Mouse (Mus musculus) heart, postnatal 4 days (tissue): ENCODE data around the gene 2510009E07Rik. TPM values are rescaled to one million over a fixed set of nuclear protein-coding genes. Genes with fewer than 3 reads are reported as not detected.

ENCODE experiments used
- DNase-seq: peaks from one replicate; pipeline ENCODE4 v3.0.0; 2021
- total RNA-seq, 2 experiments: library from RNA; stranded (reverse); gene quantifications; 2 replicates each; pipeline ENCODE4 v1.2.3; 2021

2510009E07Rik gene
- 10 to 100 TPM; 44.7 to 45.0 TPM for total RNA-seq

DNA sequence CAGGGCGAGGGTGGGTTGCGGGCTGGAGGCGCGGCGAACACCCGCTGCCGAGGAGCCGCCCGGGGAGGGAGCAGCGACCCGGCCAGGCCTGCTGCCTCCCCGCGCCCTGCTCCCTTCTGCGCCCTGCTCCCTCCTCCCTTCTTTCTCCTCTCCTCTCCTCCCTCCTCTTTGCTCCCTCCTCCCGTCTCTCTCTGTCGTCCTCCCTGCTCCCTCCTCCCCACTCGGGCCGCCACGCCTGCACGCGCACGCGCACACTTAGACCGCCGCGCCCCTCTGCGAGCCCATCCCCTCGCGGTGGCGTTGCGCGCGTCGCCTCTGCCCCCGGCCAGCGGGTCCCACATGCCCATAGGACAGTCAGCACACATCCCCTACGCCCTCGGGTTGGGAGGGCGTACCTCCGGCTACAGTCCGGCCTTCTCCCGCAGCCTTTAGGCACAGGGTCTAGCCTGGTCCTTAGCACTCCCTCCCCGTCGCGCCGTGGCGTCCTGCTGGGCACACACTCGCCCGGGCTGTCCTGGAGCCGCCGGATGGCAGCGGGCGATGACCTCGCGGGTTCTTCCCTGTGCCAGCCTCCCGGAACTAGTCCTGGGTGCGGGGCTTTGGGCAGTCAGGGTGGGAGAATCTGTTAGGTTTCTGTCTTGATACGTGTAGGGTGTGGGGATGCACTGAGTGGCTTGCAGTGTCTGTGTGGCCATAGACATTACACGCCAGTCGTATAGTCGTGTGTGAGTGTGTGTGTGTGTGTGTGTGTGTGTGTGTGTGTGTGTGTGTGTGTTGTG is at the start of gene 2510009E07Rik:
2510009E07Rik (minus strand) TSS at position 203 of the 779 bp plus-strand sequence.
- peak; percentile 94 for DNase-seq

GRCm38 (mm10) chr16:21743401-21743800 is 48.9 kb upstream of the 2510009E07Rik start:
- no peak for DNase-seq

GRCm38 (mm10) chr16:21742898-21743297 is 48.4 kb upstream of the 2510009E07Rik start:
- no peak for DNase-seq

GRCm38 (mm10) chr16:21742191-21742870 is 47.9 kb upstream of the 2510009E07Rik start:
- no peak for DNase-seq

DNA sequence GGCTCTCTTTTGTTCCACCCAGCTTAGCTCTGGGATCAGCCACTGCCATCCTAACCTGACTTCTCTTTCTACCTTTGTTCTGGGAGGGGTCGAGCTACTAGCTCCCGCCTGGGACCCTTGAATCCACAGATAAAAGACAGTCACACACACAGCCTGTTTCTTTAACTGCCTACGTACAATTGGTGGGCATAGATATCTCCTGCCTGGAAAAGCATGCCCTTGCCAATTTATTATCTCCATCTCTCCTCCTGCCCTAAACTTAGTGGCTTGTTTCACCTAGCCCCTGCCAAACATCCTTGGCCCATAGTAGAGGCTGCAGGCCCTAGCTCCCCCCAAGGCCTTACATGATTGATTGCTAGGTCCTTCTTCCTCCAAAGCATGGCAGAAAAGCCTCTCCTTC is 47.1 kb upstream of the 2510009E07Rik start:
- no peak for DNase-seq

DNA sequence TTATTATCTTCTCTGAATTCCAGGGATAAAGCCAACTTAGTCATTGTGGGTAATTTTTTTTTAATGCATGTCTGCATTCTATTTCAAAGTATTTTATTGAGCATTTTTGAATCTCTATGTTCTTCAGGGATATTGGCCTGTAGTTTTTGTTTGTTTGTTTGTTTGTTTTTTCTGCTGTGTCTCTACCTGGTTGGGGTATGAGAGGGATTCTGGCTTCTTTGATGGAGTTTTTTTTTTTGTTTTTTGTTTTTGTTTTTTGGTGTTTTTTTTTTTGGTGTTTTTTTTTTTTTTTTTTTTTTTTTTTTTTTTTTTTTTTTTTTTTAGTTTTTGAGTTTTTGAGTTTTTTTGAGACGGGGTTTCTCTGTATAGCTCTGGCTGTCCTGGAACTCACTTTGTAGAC is 41.2 kb upstream of the 2510009E07Rik start:
- no peak for DNase-seq

- DNase-seq, result peak; percentile 89
Measured at GRCm38 (mm10) chr16:21727897-21728364, 33.5 kb upstream of the 2510009E07Rik start.

- DNase-seq, result no peak
Measured at GRCm38 (mm10) chr16:21727421-21727820, 33.0 kb upstream of the 2510009E07Rik start.

DNA sequence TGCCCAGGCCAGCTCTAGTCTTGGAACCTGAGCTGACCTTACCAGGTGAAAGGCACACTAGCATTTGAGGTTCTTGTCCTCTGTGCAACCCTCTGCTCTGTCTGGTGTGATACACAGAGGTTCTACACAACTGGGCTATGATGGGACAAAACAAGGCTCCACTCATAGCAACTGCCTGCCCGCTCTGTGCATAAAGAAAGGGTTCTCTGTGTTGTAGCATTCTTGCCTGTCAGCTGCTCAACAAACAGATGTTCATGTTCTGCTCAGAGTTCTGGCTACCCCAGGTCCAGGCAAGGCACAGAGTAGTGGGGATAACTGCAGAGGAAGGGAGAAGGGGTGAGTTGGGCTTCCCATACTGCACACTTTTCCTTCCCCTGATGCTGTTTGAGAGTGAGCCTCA is 29.8 kb upstream of the 2510009E07Rik start:
- DNase-seq, result no peak

DNA sequence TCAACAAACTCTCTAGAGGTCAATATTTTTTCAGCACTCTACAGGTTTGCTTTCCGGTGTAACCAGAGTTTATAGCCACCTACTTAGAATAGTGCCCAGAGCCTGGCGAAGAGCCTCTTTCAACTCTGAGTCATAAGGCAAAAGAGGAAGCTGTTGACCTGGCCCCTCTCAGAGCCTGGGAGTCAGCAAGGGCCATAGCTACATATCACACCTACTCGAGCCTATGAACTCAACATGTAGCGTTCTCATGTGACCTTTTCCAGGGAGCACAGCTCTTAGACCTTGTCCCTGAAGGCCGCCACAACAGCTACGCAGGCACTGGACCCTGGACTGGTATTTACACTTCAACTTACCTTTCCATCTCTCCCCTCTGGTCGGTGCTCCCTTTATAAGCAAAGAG is 25.3 kb upstream of the 2510009E07Rik start:
- no peak for DNase-seq

DNA sequence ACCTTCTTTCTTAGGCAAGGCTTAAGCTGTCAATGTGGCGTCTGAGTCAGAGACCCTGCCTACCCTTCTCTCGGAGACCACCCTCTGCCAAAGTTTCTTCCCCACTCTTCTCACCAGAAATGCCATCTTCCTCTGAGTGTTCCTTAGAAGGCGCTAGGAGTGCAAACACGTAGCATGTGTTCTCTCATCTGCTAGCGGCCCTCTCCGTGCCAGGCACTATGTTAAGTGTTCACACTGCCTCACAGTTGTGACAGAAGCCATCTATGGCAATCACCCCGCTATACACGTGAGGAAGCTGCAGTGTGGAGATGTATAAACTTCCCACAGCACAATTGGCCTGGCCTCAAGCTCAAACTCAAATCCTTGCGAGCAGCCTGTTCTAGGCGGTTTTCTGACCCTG is 20.1 kb upstream of the 2510009E07Rik start:
- no peak for DNase-seq

GRCm38 (mm10) chr16:21710321-21710720 is 15.9 kb upstream of the 2510009E07Rik start:
- DNase-seq, result peak; percentile 33

GRCm38 (mm10) chr16:21704691-21705090 is 10.2 kb upstream of the 2510009E07Rik start:
- no peak for DNase-seq

DNA sequence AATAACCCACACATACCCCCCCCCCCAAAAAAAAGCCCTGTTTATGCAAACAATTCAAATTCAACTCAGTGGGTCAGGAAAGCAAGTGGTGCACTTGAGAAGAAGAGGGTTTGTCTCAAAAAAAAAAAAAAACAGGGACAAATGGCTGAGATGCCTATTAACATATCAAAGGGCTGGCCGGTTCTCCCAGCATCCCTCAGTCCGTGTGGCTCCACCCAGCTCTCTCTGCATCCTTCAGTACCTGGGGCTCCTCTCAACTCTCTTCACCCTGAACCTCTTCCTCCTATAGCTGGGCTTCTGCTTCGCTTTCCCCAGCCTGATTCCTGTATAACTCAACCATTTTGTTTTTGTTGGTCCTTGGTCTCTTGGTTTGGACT is 7.8 kb upstream of the 2510009E07Rik start:
- no peak for DNase-seq

- no peak for DNase-seq
Measured at GRCm38 (mm10) chr16:21701611-21702313, 7.3 kb upstream of the 2510009E07Rik start.

DNA sequence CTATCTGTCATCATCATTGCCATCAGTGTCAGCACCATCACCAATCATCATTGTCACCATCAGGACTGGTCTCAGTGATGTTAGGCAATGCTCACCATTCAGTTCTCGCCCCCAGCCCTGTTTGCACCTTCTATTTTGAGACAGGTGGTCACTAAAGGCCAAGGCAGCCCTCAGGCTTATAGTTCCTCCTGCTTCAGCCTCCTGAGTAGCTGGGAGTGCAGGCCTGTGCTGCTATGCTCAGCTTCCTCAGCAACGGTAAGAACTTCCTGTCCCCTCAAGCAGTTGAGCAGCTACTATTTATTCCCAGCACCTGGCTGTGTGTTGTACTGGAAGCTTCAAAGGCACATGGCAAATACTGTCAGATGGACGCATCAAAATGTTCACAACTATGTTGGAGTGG is 3.7 kb upstream of the 2510009E07Rik start:
- DNase-seq, result no peak

DNA sequence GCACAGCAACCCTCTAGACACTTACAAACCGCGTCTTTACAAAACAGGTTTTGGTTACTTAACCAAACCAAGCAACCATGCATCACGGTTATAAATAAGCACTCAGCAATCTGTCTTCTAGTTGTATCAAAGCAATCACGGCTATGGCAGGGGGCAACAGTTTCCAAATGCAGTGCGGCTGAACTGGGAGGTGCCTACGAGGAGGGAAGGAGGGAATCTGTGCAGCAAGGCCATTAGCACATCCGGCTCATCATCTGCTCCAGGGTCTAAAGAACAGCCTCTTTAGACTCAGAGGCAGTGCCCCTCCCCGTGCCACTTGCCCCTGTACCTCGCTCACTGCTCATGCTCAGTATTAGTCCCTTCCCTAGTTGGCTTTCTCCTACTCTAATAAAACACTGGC is 2.5 kb upstream of the 2510009E07Rik start:
- no peak for DNase-seq

DNA sequence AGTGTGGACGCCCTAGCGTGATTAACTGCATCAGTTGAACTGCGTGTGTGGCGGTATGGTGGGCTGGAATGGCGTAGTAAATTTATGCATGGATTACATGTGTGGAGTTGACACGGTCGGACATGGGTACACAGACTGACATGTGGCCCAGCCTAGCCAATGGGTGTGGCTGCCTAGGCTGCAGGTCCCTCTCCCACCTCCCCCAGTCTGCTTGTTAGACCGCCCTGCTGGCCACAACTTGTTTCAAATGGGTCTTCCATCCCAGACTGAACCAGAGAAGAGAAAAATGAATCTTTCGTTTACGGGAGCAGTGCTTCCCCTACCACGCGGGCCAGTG is 745 bp upstream of the 2510009E07Rik start:
- peak; percentile 58 for DNase-seq

DNA sequence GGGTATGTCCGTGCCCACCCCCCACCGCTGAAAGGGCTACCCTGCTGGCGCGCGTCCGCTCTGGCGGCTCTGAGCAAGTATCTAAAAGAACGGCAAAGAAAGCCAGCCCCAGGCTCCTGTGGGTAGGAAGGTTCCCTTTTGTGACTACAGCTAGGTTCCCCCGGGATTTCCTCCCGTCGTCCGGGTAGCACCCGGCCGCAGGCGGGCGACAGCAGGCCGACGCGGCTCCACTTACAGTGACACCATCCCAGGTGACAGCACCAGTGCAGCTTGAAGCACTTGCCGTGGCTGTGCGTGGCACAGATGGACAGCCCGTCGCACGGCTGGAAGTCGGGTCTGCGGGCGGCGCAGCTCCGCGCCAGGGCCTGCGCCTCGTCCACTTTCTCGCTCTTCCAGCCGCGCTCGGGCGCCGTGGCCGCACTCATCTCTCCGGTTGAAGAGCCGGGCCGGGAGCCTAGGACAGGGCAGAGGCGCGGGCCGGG is 443 bp downstream of the 2510009E07Rik start:
- peak; percentile 61 for DNase-seq

DNA sequence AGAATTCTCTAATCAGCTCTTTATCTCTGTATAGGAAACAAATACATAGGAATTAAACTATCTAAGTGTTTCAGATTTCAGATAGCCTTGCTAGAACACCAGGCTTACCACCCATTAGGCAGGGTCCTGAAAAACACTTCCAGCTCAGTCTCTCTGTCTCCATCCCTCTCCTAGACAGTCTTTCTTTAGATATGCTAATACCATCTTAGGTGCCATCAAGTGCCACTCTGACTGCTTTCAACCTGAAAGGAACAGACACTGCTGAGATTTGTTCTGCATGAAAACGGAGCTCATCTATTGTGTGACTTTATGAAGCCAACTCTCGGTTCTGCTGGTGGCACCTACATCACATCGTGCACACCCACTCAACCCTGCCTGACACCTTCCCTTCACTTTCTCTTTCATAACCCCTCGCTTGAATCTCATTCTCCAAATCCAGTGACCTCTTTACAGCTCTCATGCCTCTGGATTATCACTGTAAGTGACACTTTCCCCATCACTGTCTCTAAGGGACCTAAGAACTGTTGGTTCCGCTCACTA is 4.2 kb downstream of the 2510009E07Rik start:
- DNase-seq, result no peak

DNA sequence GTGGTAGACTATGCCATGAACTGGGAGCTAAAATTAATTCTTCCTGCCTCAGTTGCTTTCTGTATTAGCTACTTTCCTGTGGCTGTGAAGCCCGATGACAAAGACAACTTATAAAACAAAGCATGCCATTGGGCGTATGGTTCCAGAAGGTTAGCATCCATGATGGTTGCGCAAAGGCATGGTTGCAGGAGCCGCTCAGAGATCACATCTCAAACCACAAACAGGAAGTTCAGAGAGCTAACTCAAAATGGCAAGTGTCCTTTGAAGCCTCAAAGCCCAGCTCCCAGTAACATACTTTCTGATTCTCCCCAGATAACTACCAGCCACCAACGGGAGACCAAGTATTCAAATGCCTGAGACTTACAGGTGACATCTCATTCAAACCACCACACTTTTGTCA is 5.3 kb downstream of the 2510009E07Rik start:
- DNase-seq, result no peak

DNA sequence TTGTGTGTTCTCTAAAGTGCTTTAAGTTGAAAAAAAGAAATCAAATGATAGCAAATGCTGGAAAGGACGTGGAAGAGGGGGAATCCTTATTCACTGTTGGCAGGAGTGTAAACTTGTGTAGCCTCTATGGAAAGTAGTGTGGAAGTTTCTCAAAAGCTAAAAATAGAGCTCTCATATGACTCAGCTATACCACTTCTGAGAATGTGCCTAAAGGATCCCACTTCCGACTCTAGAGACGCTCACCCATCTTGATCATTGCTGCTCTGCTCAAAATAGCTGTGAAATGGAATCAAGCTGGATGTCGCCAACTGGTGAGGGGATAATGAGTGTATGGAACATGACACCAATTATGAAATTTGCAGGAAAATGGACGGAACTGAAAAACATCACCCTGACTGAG is 7.1 kb downstream of the 2510009E07Rik start:
- no peak for DNase-seq

DNA sequence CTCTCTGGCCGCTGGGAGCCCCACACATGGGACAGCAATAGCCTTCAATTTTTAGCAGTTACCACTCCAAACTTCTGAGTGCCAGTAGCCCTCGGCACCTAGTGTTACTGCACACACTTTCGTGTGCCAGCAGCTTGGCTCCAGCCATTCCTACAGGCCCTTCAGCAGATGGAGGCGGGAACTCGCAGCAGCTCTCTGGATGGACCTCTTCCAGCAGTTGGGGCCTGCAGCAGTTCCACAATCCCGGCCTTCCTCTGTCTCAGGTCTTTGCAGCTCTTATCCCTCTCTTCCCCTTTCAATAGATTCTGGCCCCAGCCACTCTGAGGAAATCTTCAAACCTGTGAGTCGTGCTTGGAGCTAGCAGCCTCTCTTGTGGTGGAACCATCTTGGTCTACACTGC is 17.7 kb downstream of the 2510009E07Rik start:
- no peak for DNase-seq
